Mouse (Mus musculus) liver, embryonic 11.5 days (tissue): ENCODE results near the gene Des. TPM values are rescaled to one million over a fixed set of nuclear protein-coding genes. Genes with fewer than 3 reads are reported as not detected.

Source experiments
- ATAC-seq: fragments of 200-750 bp; cut with Nextera tagmentation; replicated peaks from 2 replicates; pipeline ENCODE4 v1.8.0; 2017; ENCODE audit warnings: moderate number of reproducible peaks, mild to moderate bottlenecking, moderate TSS enrichment, moderate library complexity; ENCODE audit not compliant: low FRiP score
- DNase-seq: peaks from one replicate; pipeline ENCODE4 v3.0.0-alpha.2; 2017; ENCODE audit warnings: low spot score
- H3K27ac ChIP-seq: fragments of 300-500 bp; sonication (generic); 2 replicates; pipeline ENCODE4 v1.5.1; 2014; ENCODE audit warnings: mild to moderate bottlenecking, low read depth, low read length, control low read depth
- H3K27me3 ChIP-seq: fragments of 300-500 bp; sonication (generic); replicated peaks from 2 replicates; pipeline ENCODE4 v1.6.1; 2014; ENCODE audit warnings: low read length, mixed read lengths; ENCODE audit not compliant: control insufficient read depth, insufficient read depth
- H3K36me3 ChIP-seq: fragments of 300-500 bp; sonication (generic); 2 replicates; pipeline ENCODE4 v1.6.1; 2014; ENCODE audit warnings: mild to moderate bottlenecking, low read length, moderate library complexity, mixed read lengths; ENCODE audit not compliant: control insufficient read depth, insufficient read depth
- H3K4me1 ChIP-seq: fragments of 300-500 bp; sonication (generic); replicated peaks from 2 replicates; pipeline ENCODE4 v1.6.1; 2014; ENCODE audit warnings: low read length, mixed read lengths; ENCODE audit not compliant: control insufficient read depth, insufficient read depth
- H3K4me2 ChIP-seq: fragments of 300-500 bp; sonication (generic); 2 replicates; pipeline ENCODE4 v1.6.1; 2014; ENCODE audit warnings: mild to moderate bottlenecking, control low read depth, moderate library complexity
- H3K4me3 ChIP-seq: fragments of 300-500 bp; sonication (generic); 2 replicates; pipeline ENCODE4 v1.5.1; 2014; ENCODE audit warnings: low read depth, low read length, control low read depth
- H3K9ac ChIP-seq: fragments of 300-500 bp; sonication (generic); 2 replicates; pipeline ENCODE4 v1.6.1; 2014; ENCODE audit warnings: low read depth, low read length, control low read depth
- H3K9me3 ChIP-seq: fragments of 300-500 bp; sonication (generic); 2 replicates; pipeline ENCODE4 v1.6.1; 2016; ENCODE audit warnings: low read length, inconsistent platforms, mixed read lengths; ENCODE audit not compliant: control insufficient read depth
- WGBS: fragments of 180-500 bp; shearing (Covaris S2); extraction: QIAGEN DNeasy Blood & Tissue Kit; methylation state at CpG from one replicate; pipeline ENCODE4 v1.1.7; 2014; 5-methylcytosine and 5-hydroxymethylcytosine counted together
- polyA plus RNA-seq: library from polyadenylated mRNA; unstranded; fragments of >200 nt; fragmentation: Nextera tagmentation; extraction: Ambion mirVana; gene quantifications from 2 replicates; pipeline ENCODE4 v1.2.1, GENCODE M21; 2014

Des gene
- polyA plus RNA-seq, 1 experiment from 2014 or later: 13.3 TPM

- no peak overlapping the region for H3K9ac ChIP-seq
- H3K27ac ChIP-seq: peak overlapping the region; percentile 51
- peak overlapping the region; percentile 60 for H3K4me2 ChIP-seq
- H3K27me3 ChIP-seq: peaks cover 2% of the 10 kb centered on the region
- peaks cover 4% of the 10 kb centered on the region; the same call in 1 of the 2 replicates for H3K36me3 ChIP-seq
- peaks cover 16% of the 10 kb centered on the region for H3K4me1 ChIP-seq
- peak; percentile 64 for DNase-seq
- peak; percentile 44 for ATAC-seq
- WGBS: 5% methylated on average over 9 of the region's 9 CpGs
- no peaks in the 10 kb centered on the region for H3K9me3 ChIP-seq
- no peak overlapping the region for H3K4me3 ChIP-seq
Measured at GRCm38 (mm10) chr1:75398761-75399402, 38.8 kb downstream of the Des start.

GRCm38 (mm10) chr1:75399755-75400492 is 39.8 kb downstream of the Des start:
- Histone ChIP-seq H3K9ac (peak overlapping the region; percentile 56), H3K27ac (peak overlapping the region; percentile 73), H3K27me3 (no peaks in the 10 kb centered on the region), H3K4me2 (peak overlapping the region; percentile 60), H3K36me3 (peaks cover 5% of the 10 kb centered on the region; the same call in 1 of the 2 replicates), H3K4me3 (peak overlapping the region; percentile 37), H3K4me1 (peaks cover 16% of the 10 kb centered on the region), H3K9me3 (no peaks in the 10 kb centered on the region)
- peak; percentile 71 for DNase-seq
- peak; percentile 71 for ATAC-seq
- WGBS: 11% methylated on average over 15 of the region's 15 CpGs

- peak overlapping the region; percentile 37 for H3K4me3 ChIP-seq
- ATAC-seq (no peak), DNase-seq (no peak)
- H3K27me3 ChIP-seq: no peaks in the 10 kb centered on the region
- WGBS: 32% methylated on average over 6 of the region's 6 CpGs
- peak overlapping the region; percentile 56 for H3K9ac ChIP-seq
- H3K27ac ChIP-seq: peak overlapping the region; percentile 73; the same call in 1 of the 2 replicates
- H3K36me3 ChIP-seq: peaks cover 7% of the 10 kb centered on the region; the same call in 1 of the 2 replicates
- H3K4me2 ChIP-seq: peak overlapping the region; percentile 60
- H3K9me3 ChIP-seq: no peaks in the 10 kb centered on the region
- H3K4me1 ChIP-seq: peaks cover 16% of the 10 kb centered on the region
Measured at GRCm38 (mm10) chr1:75400493-75401115, 40.5 kb downstream of the Des start.

GRCm38 (mm10) chr1:75405547-75405946 is 45.4 kb downstream of the Des start:
- no peak for ATAC-seq
- Histone ChIP-seq H3K4me1 (no peaks in the 10 kb centered on the region), H3K36me3 (peaks cover 7% of the 10 kb centered on the region; the same call in 1 of the 2 replicates), H3K4me2 (no peak overlapping the region), H3K4me3 (no peak overlapping the region), H3K27me3 (0 out of 2 replicates have a peak, but pooled peaks cover 3% of the 10 kb centered on the region), H3K27ac (no peak overlapping the region), H3K9ac (no peak overlapping the region), H3K9me3 (no peaks in the 10 kb centered on the region)
- DNase-seq: no peak
- WGBS: 80% methylated on average over 3 of the region's 3 CpGs

- Histone ChIP-seq H3K27me3 (0 out of 2 replicates have a peak, but pooled peaks cover 3% of the 10 kb centered on the region), H3K9me3 (no peaks in the 10 kb centered on the region), H3K4me1 (no peaks in the 10 kb centered on the region), H3K4me3 (no peak overlapping the region), H3K4me2 (no peak overlapping the region), H3K9ac (no peak overlapping the region), H3K36me3 (peaks cover 7% of the 10 kb centered on the region; the same call in 1 of the 2 replicates), H3K27ac (no peak overlapping the region)
- ATAC-seq (no peak), DNase-seq (no peak)
- WGBS: 91% methylated on average over 15 of the region's 15 CpGs
Measured at GRCm38 (mm10) chr1:75406173-75406572, 46.0 kb downstream of the Des start.

GRCm38 (mm10) chr1:75407056-75407455 is 46.9 kb downstream of the Des start:
- H3K9ac ChIP-seq: no peak overlapping the region
- H3K4me2 ChIP-seq: no peak overlapping the region
- H3K9me3 ChIP-seq: no peaks in the 10 kb centered on the region
- H3K4me1 ChIP-seq: no peaks in the 10 kb centered on the region
- peaks cover 5% of the 10 kb centered on the region; the same call in 1 of the 2 replicates for H3K36me3 ChIP-seq
- ATAC-seq (no peak), DNase-seq (no peak)
- H3K27ac ChIP-seq: no peak overlapping the region
- H3K4me3 ChIP-seq: no peak overlapping the region
- 83% methylated on average over 9 of the region's 9 CpGs for WGBS
- H3K27me3 ChIP-seq: 0 out of 2 replicates have a peak, but pooled peaks cover 3% of the 10 kb centered on the region

GRCm38 (mm10) chr1:75408210-75408609 is 48.1 kb downstream of the Des start:
- no peak for ATAC-seq
- H3K36me3 ChIP-seq: peaks cover 5% of the 10 kb centered on the region; the same call in 1 of the 2 replicates
- 62% methylated on average over 4 of the region's 4 CpGs for WGBS
- H3K27me3 ChIP-seq: 0 out of 2 replicates have a peak, but pooled peaks cover 3% of the 10 kb centered on the region
- H3K4me1 ChIP-seq: no peaks in the 10 kb centered on the region
- no peak overlapping the region for H3K9ac ChIP-seq
- no peak overlapping the region for H3K4me2 ChIP-seq
- no peak for DNase-seq
- no peaks in the 10 kb centered on the region for H3K9me3 ChIP-seq
- H3K27ac ChIP-seq: no peak overlapping the region
- no peak overlapping the region for H3K4me3 ChIP-seq

GRCm38 (mm10) chr1:75409950-75410349 is 49.8 kb downstream of the Des start:
- Histone ChIP-seq H3K4me3 (no peak overlapping the region), H3K4me2 (no peak overlapping the region), H3K27me3 (0 out of 2 replicates have a peak, but pooled peaks cover 3% of the 10 kb centered on the region), H3K4me1 (no peaks in the 10 kb centered on the region), H3K27ac (no peak overlapping the region), H3K9ac (no peak overlapping the region), H3K36me3 (peaks cover 2% of the 10 kb centered on the region; the same call in 1 of the 2 replicates), H3K9me3 (no peaks in the 10 kb centered on the region)
- 82% methylated on average over 7 of the region's 7 CpGs for WGBS
- DNase-seq: no peak
- no peak for ATAC-seq
